Mouse (Mus musculus) lung, postnatal 4 days (tissue): ENCODE results near the gene S100a7a.

Experiments
- DNase-seq, 2 experiments: peaks; one replicate each; pipeline ENCODE4 v3.0.0; 2021

S100a7a gene

GRCm38 (mm10) chr3:90629298-90629697 is 24.5 kb upstream of the S100a7a start:
- no peak for DNase-seq

- DNase-seq = no peak
Observed at GRCm38 (mm10) chr3:90631984-90632383, 21.8 kb upstream of the S100a7a start.

GRCm38 (mm10) chr3:90638511-90639275 is 15.1 kb upstream of the S100a7a start:
- no peak for DNase-seq

- peak in 1 of 2 experiments; percentile 43 for DNase-seq
Observed at GRCm38 (mm10) chr3:90639511-90640154, 14.2 kb upstream of the S100a7a start.

GRCm38 (mm10) chr3:90640981-90641380 is 12.8 kb upstream of the S100a7a start:
- no peak for DNase-seq

GRCm38 (mm10) chr3:90644220-90644619 is 9.6 kb upstream of the S100a7a start:
- peak; percentile 45 to 67 for DNase-seq

GRCm38 (mm10) chr3:90647291-90647690 is 6.5 kb upstream of the S100a7a start:
- DNase-seq = no peak

- no peak for DNase-seq
Observed at GRCm38 (mm10) chr3:90648981-90649380, 4.8 kb upstream of the S100a7a start.

- no peak for DNase-seq
Observed at GRCm38 (mm10) chr3:90649832-90650231, 4.0 kb upstream of the S100a7a start.

- DNase-seq = peak; percentile 49 to 77
Observed at GRCm38 (mm10) chr3:90652878-90653508, 824 bp upstream of the S100a7a start.

- DNase-seq = peak in 1 of 2 experiments; percentile 22
Observed at GRCm38 (mm10) chr3:90657405-90657804, 3.6 kb downstream of the S100a7a start.

- peak; percentile 21 to 24 for DNase-seq
Observed at GRCm38 (mm10) chr3:90659364-90660044, 5.7 kb downstream of the S100a7a start.

- DNase-seq = peak in 1 of 2 experiments; percentile 20
Observed at GRCm38 (mm10) chr3:90664219-90664618, 10.4 kb downstream of the S100a7a start.

GRCm38 (mm10) chr3:90668846-90669245 is 15.0 kb downstream of the S100a7a start, which contains the start of gene S100a8:
Gene S100a8 (plus strand): TSS chr3:90668978.
- DNase-seq = peak; percentile 70 to 78

GRCm38 (mm10) chr3:90678656-90679055 is 24.8 kb downstream of the S100a7a start:
- DNase-seq = no peak

GRCm38 (mm10) chr3:90683929-90684328 is 30.1 kb downstream of the S100a7a start:
- no peak for DNase-seq

GRCm38 (mm10) chr3:90686835-90687234 is 33.0 kb downstream of the S100a7a start:
- no peak for DNase-seq

GRCm38 (mm10) chr3:90693496-90693895 is 39.7 kb downstream of the S100a7a start:
- DNase-seq = no peak

GRCm38 (mm10) chr3:90695613-90696012 is 41.8 kb downstream of the S100a7a start, which contains the start of gene S100a9:
Gene S100a9 (minus strand): TSS chr3:90695721.
- no peak for DNase-seq

- DNase-seq = no peak
Observed at GRCm38 (mm10) chr3:90702244-90702643, 48.4 kb downstream of the S100a7a start.
